Mouse (Mus musculus): ENCODE results near the gene Mthfd1. TPM values are rescaled to one million over a fixed set of nuclear protein-coding genes. Genes with fewer than 3 reads are reported as not detected.
A peak's percentile ranks its signal among the peaks of the same experiment; 100 is the strongest.

Mthfd1 gene
- polyA plus RNA-seq, 1 experiment from 2014 or later, result 30.5 TPM

DNA sequence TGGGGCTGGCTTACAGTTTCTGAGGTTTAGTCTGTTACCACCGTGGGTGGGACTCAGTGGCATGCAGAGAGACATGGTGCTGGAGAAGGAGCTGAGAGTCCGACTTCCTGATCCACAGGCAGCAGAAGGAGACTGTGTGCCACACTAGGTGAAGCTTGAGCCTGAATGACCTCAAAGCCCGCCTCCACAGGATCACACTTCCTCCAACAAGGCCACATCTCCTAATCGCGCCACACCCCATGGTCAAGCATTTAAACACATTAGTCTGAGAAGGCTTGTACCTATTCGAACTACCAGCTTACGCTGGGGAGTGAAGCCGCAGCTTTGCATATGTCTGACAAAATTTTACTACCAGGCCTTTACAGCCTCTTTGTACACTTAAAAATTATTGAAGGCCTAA lies 50.0 kb downstream of the Mthfd1 start:
- Histone ChIP-seq H3K9me3 (ENCODE audit: control insufficient read depth, low read length) (no peaks in the 10 kb centered on the region), H3K4me1 (replicated peaks; ENCODE audit: control insufficient read depth, insufficient read depth, low read length) (peaks cover 18% of the 10 kb centered on the region; the same call in 1 of the 2 replicates), H3K36me3 (replicated peaks; ENCODE audit: control insufficient read depth, insufficient read depth) (peaks cover 28% of the 10 kb centered on the region), H3K4me3 (replicated peaks; ENCODE audit: low read length) (no peak overlapping the region), H3K4me2 (replicated peaks) (no peak overlapping the region), H3K9ac (no peak overlapping the region), H3K27ac (no peak overlapping the region), H3K27me3 (ENCODE audit: control insufficient read depth, insufficient read depth, low read length) (no peaks in the 10 kb centered on the region)
- ATAC-seq (ENCODE audit: low FRiP score), result no peak
- 90% methylated on average over 8 of the region's 8 CpGs for WGBS
- no peak for DNase-seq (ENCODE audit: low spot score)

DNA sequence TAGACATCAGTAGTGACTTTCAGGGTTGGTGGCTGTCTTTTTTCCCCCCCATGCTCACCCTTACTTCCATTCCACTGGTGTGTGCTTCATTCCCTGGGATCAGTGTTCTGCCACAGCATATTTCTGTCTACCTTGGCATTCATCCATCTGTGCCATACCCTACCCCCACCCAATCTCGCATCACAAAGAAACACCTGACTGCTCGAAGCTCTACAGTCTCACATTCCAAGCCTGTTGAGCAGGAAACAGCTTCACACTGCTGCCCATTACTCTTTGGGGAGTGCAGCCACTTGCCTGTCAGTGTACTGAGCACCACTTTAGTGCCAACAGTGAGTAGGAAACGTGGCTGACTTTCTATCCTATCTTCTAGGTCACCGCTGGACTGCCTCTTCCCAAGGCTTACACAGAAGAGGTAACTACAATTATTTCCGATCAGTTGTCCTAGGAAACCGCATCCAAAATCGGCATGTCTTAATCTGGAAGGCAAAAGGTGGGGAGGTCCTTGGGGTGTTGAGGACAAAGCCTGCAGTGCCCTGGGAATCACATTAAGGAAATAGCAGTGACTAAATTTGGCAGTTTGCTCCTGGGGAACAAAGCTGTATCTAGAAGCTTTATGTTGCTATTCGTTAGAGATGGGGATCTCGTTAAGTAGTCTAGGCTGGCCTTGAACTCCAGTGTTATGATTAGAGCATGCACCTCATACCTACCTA lies 51.9 kb downstream of the Mthfd1 start:
- Histone ChIP-seq H3K4me1 (replicated peaks; ENCODE audit: control insufficient read depth, insufficient read depth, low read length) (peaks cover 18% of the 10 kb centered on the region; the same call in 1 of the 2 replicates), H3K36me3 (replicated peaks; ENCODE audit: control insufficient read depth, insufficient read depth) (peaks cover 24% of the 10 kb centered on the region), H3K9me3 (ENCODE audit: control insufficient read depth, low read length) (no peaks in the 10 kb centered on the region), H3K27me3 (ENCODE audit: control insufficient read depth, insufficient read depth, low read length) (no peaks in the 10 kb centered on the region), H3K27ac (no peak overlapping the region), H3K4me3 (replicated peaks; ENCODE audit: low read length) (no peak overlapping the region), H3K4me2 (replicated peaks) (no peak overlapping the region), H3K9ac (no peak overlapping the region)
- ATAC-seq (ENCODE audit: low FRiP score) (no peak), DNase-seq (ENCODE audit: low spot score) (no peak)
- WGBS, result 72% methylated on average over 9 of the region's 9 CpGs

DNA sequence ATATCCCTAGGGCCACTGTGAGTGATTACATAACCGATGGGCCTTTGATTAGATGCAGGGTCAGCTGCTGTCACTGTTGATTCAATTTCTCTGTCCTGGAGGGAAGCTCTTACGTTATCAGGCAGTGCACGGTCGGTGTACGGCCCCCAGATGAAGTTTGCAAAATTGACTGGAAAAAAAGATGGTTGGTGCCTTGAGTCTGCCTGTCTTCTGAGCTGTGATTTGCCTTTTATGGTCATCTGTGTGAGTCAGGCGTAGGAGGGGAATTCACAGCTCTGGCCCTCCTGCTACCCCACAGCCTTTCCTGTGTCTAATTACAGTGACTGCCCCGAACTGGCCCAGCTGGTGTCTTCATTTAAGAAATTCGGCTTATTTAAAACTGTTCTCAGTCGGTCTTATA lies 52.9 kb downstream of the Mthfd1 start:
- no peaks in the 10 kb centered on the region for H3K9me3 ChIP-seq (ENCODE audit: control insufficient read depth, low read length)
- H3K9ac ChIP-seq, result no peak overlapping the region
- H3K4me3 ChIP-seq (replicated peaks; ENCODE audit: low read length), result no peak overlapping the region
- DNase-seq (ENCODE audit: low spot score) (no peak), ATAC-seq (ENCODE audit: low FRiP score) (no peak)
- H3K36me3 ChIP-seq (replicated peaks; ENCODE audit: control insufficient read depth, insufficient read depth), result peaks cover 27% of the 10 kb centered on the region
- H3K27me3 ChIP-seq (ENCODE audit: control insufficient read depth, insufficient read depth, low read length), result no peaks in the 10 kb centered on the region
- 0 out of 2 replicates have a peak overlapping the region, but pooled peaks have one; percentile 5 for H3K27ac ChIP-seq
- H3K4me1 ChIP-seq (replicated peaks; ENCODE audit: control insufficient read depth, insufficient read depth, low read length), result peaks cover 18% of the 10 kb centered on the region; the same call in 1 of the 2 replicates
- 40% methylated on average over 9 of the region's 9 CpGs for WGBS
- no peak overlapping the region for H3K4me2 ChIP-seq (replicated peaks)

DNA sequence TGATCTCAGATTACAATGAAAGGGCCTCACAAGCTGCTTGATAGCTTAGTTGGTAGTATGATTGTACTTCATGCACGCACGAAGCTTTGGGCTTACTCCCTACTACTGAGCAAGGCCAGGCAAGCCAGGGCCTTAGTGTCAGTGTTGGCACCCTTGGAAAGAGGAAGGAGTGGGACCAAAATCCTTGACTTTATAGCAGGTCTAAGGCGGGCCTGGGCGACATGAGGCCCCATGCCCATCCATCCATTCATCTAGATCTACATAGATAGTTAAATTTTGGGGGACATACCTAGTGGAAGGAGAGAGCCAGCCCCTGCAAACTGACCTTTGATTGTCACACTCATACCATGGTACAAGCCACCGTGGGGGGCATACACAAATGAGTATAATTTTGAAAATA lies 53.3 kb downstream of the Mthfd1 start:
- Histone ChIP-seq H3K27ac (0 out of 2 replicates have a peak overlapping the region, but pooled peaks have one; percentile 5), H3K9me3 (ENCODE audit: control insufficient read depth, low read length) (no peaks in the 10 kb centered on the region), H3K9ac (no peak overlapping the region), H3K4me3 (replicated peaks; ENCODE audit: low read length) (no peak overlapping the region), H3K27me3 (ENCODE audit: control insufficient read depth, insufficient read depth, low read length) (no peaks in the 10 kb centered on the region), H3K36me3 (replicated peaks; ENCODE audit: control insufficient read depth, insufficient read depth) (peaks cover 23% of the 10 kb centered on the region), H3K4me1 (replicated peaks; ENCODE audit: control insufficient read depth, insufficient read depth, low read length) (peaks cover 18% of the 10 kb centered on the region; the same call in 1 of the 2 replicates), H3K4me2 (replicated peaks) (no peak overlapping the region)
- WGBS, result 92% methylated on average over 5 of the region's 5 CpGs
- no peak for DNase-seq (ENCODE audit: low spot score)
- no peak for ATAC-seq (ENCODE audit: low FRiP score)

DNA sequence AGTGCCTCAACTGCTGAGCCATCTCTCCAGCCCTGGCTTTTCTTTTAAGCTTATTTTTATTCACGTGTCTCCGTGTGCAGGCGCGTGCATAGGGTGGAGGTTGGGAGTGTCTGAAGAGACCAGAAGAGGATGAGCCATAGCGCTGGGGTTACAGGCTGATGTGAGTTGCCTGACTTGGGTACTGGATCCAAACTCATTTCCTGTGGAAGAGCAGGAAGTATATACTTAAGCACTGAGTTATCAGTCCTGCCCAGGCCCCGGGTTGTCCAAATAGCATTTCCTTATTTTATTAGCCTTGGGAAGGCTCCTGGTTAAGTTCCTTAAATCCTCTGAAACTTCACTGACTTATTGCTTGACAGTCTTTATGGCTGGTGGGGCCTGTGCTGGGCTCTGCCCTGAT lies 54.9 kb downstream of the Mthfd1 start:
- Histone ChIP-seq H3K9ac (no peak overlapping the region), H3K4me3 (replicated peaks; ENCODE audit: low read length) (no peak overlapping the region), H3K36me3 (replicated peaks; ENCODE audit: control insufficient read depth, insufficient read depth) (peaks cover 29% of the 10 kb centered on the region), H3K27me3 (ENCODE audit: control insufficient read depth, insufficient read depth, low read length) (no peaks in the 10 kb centered on the region), H3K4me1 (replicated peaks; ENCODE audit: control insufficient read depth, insufficient read depth, low read length) (peaks cover 15% of the 10 kb centered on the region; the same call in 1 of the 2 replicates), H3K9me3 (ENCODE audit: control insufficient read depth, low read length) (no peaks in the 10 kb centered on the region), H3K27ac (no peak overlapping the region), H3K4me2 (replicated peaks) (no peak overlapping the region)
- DNase-seq (ENCODE audit: low spot score) (no peak), ATAC-seq (ENCODE audit: low FRiP score) (no peak)
- WGBS, result 92% methylated on average over 6 of the region's 6 CpGs

DNA sequence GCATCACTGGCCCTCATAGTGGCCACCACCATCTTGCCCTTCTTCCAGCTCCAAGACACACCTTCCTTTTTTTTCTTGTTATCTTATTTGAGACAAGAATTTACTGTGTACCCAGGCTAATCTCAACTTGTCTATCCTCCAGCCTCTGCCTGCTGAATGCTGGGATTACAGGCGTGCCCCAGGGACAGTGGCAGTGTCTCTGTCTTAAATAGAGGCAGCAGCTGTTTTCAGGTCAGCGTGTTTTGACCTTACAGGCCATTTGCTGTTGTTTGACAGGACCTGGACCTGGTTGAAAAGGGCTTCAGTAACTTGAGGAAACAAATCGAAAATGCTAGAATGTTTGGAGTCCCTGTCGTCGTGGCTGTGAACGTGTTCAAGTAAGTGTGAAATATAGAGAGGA lies 55.5 kb downstream of the Mthfd1 start:
- H3K36me3 ChIP-seq (replicated peaks; ENCODE audit: control insufficient read depth, insufficient read depth), result peaks cover 33% of the 10 kb centered on the region
- no peak overlapping the region for H3K9ac ChIP-seq
- no peaks in the 10 kb centered on the region for H3K9me3 ChIP-seq (ENCODE audit: control insufficient read depth, low read length)
- H3K27ac ChIP-seq, result no peak overlapping the region
- H3K27me3 ChIP-seq (ENCODE audit: control insufficient read depth, insufficient read depth, low read length), result no peaks in the 10 kb centered on the region
- no peak overlapping the region for H3K4me2 ChIP-seq (replicated peaks)
- DNase-seq (ENCODE audit: low spot score) (no peak), ATAC-seq (ENCODE audit: low FRiP score) (no peak)
- no peak overlapping the region for H3K4me3 ChIP-seq (replicated peaks; ENCODE audit: low read length)
- peaks cover 15% of the 10 kb centered on the region; the same call in 1 of the 2 replicates for H3K4me1 ChIP-seq (replicated peaks; ENCODE audit: control insufficient read depth, insufficient read depth, low read length)
- 84% methylated on average over 6 of the region's 6 CpGs for WGBS

DNA sequence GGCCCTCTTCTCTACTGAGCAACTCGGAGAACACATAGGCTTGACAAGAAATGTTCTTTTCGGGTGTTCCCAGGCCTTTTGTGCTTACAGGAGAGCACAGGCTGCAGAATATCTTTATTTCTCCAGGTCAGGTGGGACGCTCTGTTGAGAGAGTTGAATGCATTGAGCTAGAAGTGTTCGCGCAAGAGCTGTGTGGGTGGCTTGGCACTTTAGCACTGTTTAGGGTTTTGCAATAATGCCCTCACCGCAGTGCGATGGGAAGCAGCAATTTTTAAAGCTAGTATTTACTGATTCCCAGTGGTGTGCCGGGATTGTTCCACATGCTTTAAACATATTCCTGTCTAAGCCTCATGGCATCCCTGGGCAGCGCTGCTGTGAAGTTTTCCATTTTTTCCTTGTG lies 56.1 kb downstream of the Mthfd1 start:
- DNase-seq (ENCODE audit: low spot score), result no peak
- Histone ChIP-seq H3K4me2 (replicated peaks) (no peak overlapping the region), H3K9me3 (ENCODE audit: control insufficient read depth, low read length) (no peaks in the 10 kb centered on the region), H3K27ac (no peak overlapping the region), H3K4me3 (replicated peaks; ENCODE audit: low read length) (no peak overlapping the region), H3K27me3 (ENCODE audit: control insufficient read depth, insufficient read depth, low read length) (no peaks in the 10 kb centered on the region), H3K9ac (no peak overlapping the region), H3K36me3 (replicated peaks; ENCODE audit: control insufficient read depth, insufficient read depth) (peaks cover 32% of the 10 kb centered on the region), H3K4me1 (replicated peaks; ENCODE audit: control insufficient read depth, insufficient read depth, low read length) (peaks cover 15% of the 10 kb centered on the region; the same call in 1 of the 2 replicates)
- 97% methylated on average over 9 of the region's 9 CpGs for WGBS
- ATAC-seq (ENCODE audit: low FRiP score), result no peak

DNA sequence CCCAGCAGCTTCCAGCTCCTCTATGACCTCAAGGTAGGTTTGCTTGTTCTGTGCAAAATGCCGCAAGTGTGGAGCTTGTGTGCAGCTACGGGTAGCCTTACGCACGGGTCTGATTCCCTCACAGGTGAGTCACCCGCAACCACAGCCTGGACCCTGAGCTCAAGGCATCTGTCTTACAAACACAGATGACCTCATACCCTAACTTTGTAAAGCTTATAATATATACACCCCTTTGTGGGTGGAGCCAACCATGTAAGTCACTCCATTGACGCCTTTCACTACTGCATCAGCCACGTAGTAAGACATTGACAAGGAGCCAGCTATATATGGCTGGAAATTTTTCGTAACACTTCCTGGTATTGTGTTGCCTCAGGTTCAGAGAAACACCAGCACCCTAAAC lies 56.9 kb downstream of the Mthfd1 start:
- Histone ChIP-seq H3K4me3 (replicated peaks; ENCODE audit: low read length) (no peak overlapping the region), H3K4me2 (replicated peaks) (no peak overlapping the region), H3K36me3 (replicated peaks; ENCODE audit: control insufficient read depth, insufficient read depth) (peaks cover 32% of the 10 kb centered on the region), H3K4me1 (replicated peaks; ENCODE audit: control insufficient read depth, insufficient read depth, low read length) (0 out of 2 replicates have a peak, but pooled peaks cover 12% of the 10 kb centered on the region), H3K27ac (no peak overlapping the region), H3K9me3 (ENCODE audit: control insufficient read depth, low read length) (no peaks in the 10 kb centered on the region), H3K9ac (no peak overlapping the region), H3K27me3 (ENCODE audit: control insufficient read depth, insufficient read depth, low read length) (no peaks in the 10 kb centered on the region)
- ATAC-seq (ENCODE audit: low FRiP score) (no peak), DNase-seq (ENCODE audit: low spot score) (no peak)
- 96% methylated on average over 8 of the region's 8 CpGs for WGBS

DNA sequence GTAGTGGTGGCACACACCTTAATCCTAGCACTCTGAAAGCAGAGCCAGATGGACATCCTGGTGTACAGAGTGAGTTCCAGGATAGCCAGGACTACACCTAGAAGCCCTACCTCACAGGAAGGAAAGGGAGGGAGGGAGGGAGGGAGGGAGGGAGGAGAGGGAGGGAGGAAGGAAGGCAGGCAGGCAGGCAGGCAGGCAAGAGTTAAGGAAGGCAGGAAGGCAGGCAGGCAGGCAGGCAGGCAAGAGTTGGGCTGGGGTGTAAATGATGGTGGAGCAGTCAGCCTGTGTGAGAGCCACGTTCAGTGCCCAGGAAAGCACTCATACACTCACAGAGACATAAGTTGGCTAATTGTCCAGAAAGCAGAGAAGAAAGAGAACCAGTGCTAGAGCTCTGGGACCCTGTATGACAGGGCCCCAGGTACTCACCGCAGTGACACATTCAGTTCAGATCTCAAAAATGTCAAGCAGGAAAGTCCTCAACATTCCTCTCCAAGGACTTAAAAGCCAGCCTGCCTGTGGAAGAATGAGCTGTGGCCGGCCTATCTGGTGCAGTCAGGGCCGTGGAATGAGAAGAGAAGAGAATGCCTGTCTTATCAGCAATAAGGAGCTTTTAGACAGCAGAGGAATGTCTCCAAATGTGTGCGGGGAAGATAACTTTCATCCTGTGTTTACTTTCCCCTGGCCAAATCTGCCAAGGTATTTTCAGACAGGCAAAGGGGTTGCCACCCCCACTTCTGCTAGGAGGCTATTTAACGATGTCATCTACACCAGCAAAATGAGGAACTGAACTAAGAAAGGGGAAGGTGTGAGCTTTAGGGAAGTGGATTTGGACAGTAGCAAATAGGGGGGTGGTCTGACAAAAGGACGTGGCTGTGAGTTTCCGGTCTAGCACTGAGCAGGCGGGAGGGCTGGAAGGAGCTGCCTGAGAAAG lies 63.4 kb downstream of the Mthfd1 start:
- ATAC-seq (ENCODE audit: low FRiP score), result no peak
- H3K36me3 ChIP-seq (replicated peaks; ENCODE audit: control insufficient read depth, insufficient read depth), result peaks cover 40% of the 10 kb centered on the region
- 82% methylated on average over 9 of the region's 9 CpGs for WGBS
- H3K27ac ChIP-seq, result no peak overlapping the region
- no peak overlapping the region for H3K4me3 ChIP-seq (replicated peaks; ENCODE audit: low read length)
- H3K9ac ChIP-seq, result no peak overlapping the region
- no peak overlapping the region for H3K4me2 ChIP-seq (replicated peaks)
- DNase-seq (ENCODE audit: low spot score), result no peak
- no peaks in the 10 kb centered on the region for H3K9me3 ChIP-seq (ENCODE audit: control insufficient read depth, low read length)
- no peaks in the 10 kb centered on the region for H3K4me1 ChIP-seq (replicated peaks; ENCODE audit: control insufficient read depth, insufficient read depth, low read length)
- no peaks in the 10 kb centered on the region for H3K27me3 ChIP-seq (ENCODE audit: control insufficient read depth, insufficient read depth, low read length)
